Mouse (Mus musculus) spleen, adult 2 months (tissue): ENCODE results near the gene 2610507B11Rik.

ENCODE experiments used
- CTCF ChIP-seq: fragments of 200-500 bp; IDR thresholded peaks from 2 replicates; pipeline ENCODE4 v1.5.1; 2011; ENCODE audit warnings: mild to moderate bottlenecking, inconsistent platforms; ENCODE audit not compliant: insufficient read depth, insufficient read length, insufficient replicate concordance; ENCODE audit errors: extremely low read depth
- POLR2A ChIP-seq: fragments of 200-500 bp; IDR thresholded peaks from 2 replicates; pipeline ENCODE4 v1.6.1; 2011; ENCODE audit warnings: low read depth, low read length, inconsistent platforms

GRCm38 (mm10) chr11:78265571-78265970 lies 4.0 kb downstream of the 2610507B11Rik start:
- TF ChIP-seq POLR2A (no peak), CTCF (no peak)
